Mouse (Mus musculus): ENCODE measurements around the gene Grb10. TPM values are rescaled to one million over a fixed set of nuclear protein-coding genes. Genes with fewer than 3 reads are reported as not detected.

Grb10 gene
- polyA plus RNA-seq, 1 experiment: 27.2 TPM

- H3K27ac ChIP-seq (ENCODE audit: insufficient read depth, low read length): no peak overlapping the region
- H3K4me3 ChIP-seq (ENCODE audit: insufficient read depth, low read length): no peak overlapping the region
- TF ChIP-seq POLR2A (IDR thresholded peaks at IDR 0.05; ENCODE audit: extremely low read depth, insufficient read depth, low read length) (no peak), CTCF (IDR thresholded peaks at IDR 0.05; ENCODE audit: extremely low read depth, insufficient read depth, low read length) (no peak)
- no peaks in the 10 kb centered on the region for H3K4me1 ChIP-seq (ENCODE audit: control insufficient read depth, insufficient read depth, low read length)
Measured at GRCm38 (mm10) chr11:11955783-11956182, 82.7 kb downstream of the Grb10 start.

DNA sequence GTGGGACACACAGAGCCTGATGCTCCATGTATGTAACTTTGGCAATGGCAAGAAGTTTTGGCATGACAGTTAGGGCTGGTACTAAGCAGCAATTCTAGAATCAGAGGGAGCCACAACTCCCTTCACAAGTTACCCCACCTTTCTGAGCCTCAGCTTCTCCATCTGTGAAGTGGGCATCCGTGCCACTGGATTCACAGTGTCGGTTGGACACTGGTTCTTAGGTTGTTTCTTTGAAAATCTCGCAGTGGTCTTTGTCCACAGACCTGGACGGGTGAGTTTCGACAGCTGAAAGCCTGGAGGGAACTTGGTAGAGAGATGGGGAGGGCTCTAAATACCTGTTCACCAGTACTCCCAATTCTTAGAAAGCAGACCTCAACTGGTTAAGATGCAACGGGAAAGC is 83.9 kb downstream of the Grb10 start:
- TF ChIP-seq CTCF (IDR thresholded peaks at IDR 0.05; ENCODE audit: extremely low read depth, insufficient read depth, low read length) (no peak), POLR2A (IDR thresholded peaks at IDR 0.05; ENCODE audit: extremely low read depth, insufficient read depth, low read length) (no peak)
- H3K27ac ChIP-seq (ENCODE audit: insufficient read depth, low read length): no peak overlapping the region
- no peak overlapping the region for H3K4me3 ChIP-seq (ENCODE audit: insufficient read depth, low read length)
- no peaks in the 10 kb centered on the region for H3K4me1 ChIP-seq (ENCODE audit: control insufficient read depth, insufficient read depth, low read length)

DNA sequence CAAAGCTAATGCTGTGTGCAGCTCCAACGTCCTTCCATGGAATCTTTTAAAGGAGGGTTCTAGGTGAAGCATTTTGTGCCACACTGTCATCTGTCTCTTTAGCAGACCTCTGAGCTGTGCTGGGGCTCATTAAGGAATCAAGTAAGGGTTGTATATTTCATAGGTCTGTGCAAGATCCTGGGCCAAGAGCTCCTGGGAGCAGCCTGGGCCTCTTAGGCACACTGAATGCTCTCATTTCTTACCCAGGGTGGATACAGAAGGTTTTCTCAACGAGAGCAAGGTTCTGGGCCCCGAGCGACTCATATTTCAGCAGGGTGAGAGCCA is 84.4 kb downstream of the Grb10 start:
- H3K4me3 ChIP-seq (ENCODE audit: insufficient read depth, low read length): no peak overlapping the region

GRCm38 (mm10) chr11:11953364-11954114 is 84.9 kb downstream of the Grb10 start:
- H3K4me3 ChIP-seq (ENCODE audit: insufficient read depth, low read length): no peak overlapping the region
- no peaks in the 10 kb centered on the region for H3K4me1 ChIP-seq (ENCODE audit: control insufficient read depth, insufficient read depth, low read length)
- no peak overlapping the region for H3K27ac ChIP-seq (ENCODE audit: insufficient read depth, low read length)
- no peak for TF ChIP-seq POLR2A (IDR thresholded peaks at IDR 0.05; ENCODE audit: extremely low read depth, insufficient read depth, low read length)
- no peak for TF ChIP-seq CTCF (IDR thresholded peaks at IDR 0.05; ENCODE audit: extremely low read depth, insufficient read depth, low read length)

More for the DNA sequence above, 84.4 kb downstream of the Grb10 start:
- no peaks in the 10 kb centered on the region for H3K4me1 ChIP-seq (ENCODE audit: control insufficient read depth, insufficient read depth, low read length)
- TF ChIP-seq POLR2A (IDR thresholded peaks at IDR 0.05; ENCODE audit: extremely low read depth, insufficient read depth, low read length): no peak
- TF ChIP-seq CTCF (IDR thresholded peaks at IDR 0.05; ENCODE audit: extremely low read depth, insufficient read depth, low read length): no peak
- no peak overlapping the region for H3K27ac ChIP-seq (ENCODE audit: insufficient read depth, low read length)

- TF ChIP-seq POLR2A (IDR thresholded peaks at IDR 0.05; ENCODE audit: extremely low read depth, insufficient read depth, low read length): no peak
- TF ChIP-seq CTCF (IDR thresholded peaks at IDR 0.05; ENCODE audit: extremely low read depth, insufficient read depth, low read length): no peak
- no peak overlapping the region for H3K27ac ChIP-seq (ENCODE audit: insufficient read depth, low read length)
- H3K4me1 ChIP-seq (ENCODE audit: control insufficient read depth, insufficient read depth, low read length): no peaks in the 10 kb centered on the region
- no peak overlapping the region for H3K4me3 ChIP-seq (ENCODE audit: insufficient read depth, low read length)
Measured at GRCm38 (mm10) chr11:11952569-11952968, 85.9 kb downstream of the Grb10 start.

DNA sequence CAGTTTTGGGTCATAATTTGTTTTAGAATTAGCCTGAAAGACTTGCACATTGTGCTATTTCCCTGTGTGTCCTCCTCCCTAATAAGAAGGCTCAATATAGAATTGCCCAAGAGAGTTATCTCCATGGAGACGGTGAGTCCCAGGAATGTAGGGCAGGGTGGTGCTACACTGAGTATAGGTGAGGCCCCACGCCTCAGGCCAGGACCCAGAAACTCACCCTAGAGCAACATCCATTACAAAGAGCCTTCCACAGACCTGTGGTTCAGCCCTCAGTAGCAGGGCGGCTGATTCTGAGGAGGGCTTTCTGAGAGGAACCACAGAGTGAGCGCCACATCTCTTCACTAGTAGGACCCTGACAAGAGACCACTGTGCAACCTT is 89.5 kb downstream of the Grb10 start:
- H3K4me3 ChIP-seq (ENCODE audit: insufficient read depth, low read length): no peak overlapping the region
- no peak for TF ChIP-seq CTCF (IDR thresholded peaks at IDR 0.05; ENCODE audit: extremely low read depth, insufficient read depth, low read length)
- TF ChIP-seq POLR2A (IDR thresholded peaks at IDR 0.05; ENCODE audit: extremely low read depth, insufficient read depth, low read length): no peak
- H3K27ac ChIP-seq (ENCODE audit: insufficient read depth, low read length): no peak overlapping the region
- no peaks in the 10 kb centered on the region for H3K4me1 ChIP-seq (ENCODE audit: control insufficient read depth, insufficient read depth, low read length)

DNA sequence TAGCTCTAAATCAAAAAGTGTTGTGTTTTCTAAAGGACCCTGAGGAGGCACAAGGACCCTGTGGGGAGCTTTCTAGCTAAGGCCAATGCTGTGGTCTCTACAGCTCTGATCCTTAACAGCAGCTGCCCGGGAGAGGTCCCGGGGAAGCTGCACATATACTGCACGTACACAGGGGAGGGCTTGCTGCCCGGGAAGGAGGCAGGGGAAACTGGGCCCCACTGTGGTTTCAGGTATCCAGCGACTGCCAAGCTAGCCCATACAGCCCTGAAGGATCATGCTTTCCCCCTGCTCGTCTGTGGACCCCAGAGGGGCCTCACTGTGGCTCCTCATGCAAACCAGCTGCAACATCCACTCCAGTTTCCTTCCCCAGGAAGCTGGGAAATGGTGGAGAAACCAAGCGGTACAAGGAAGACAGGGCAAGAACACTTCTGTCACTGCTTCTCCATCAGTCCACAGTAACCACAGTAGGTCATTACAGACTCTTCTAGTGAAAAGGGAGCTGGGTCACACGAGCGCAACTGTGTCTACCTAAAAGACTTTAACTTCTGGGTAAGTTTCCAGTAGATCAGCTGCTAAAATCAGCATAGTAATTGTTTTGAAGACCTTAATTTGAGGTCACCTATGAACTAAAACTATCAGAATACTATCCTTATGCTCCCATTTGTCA is 90.0 kb downstream of the Grb10 start:
- Histone ChIP-seq H3K4me3 (ENCODE audit: insufficient read depth, low read length) (no peak overlapping the region), H3K27ac (ENCODE audit: insufficient read depth, low read length) (no peak overlapping the region), H3K4me1 (ENCODE audit: control insufficient read depth, insufficient read depth, low read length) (no peaks in the 10 kb centered on the region)
- TF ChIP-seq CTCF (IDR thresholded peaks at IDR 0.05; ENCODE audit: extremely low read depth, insufficient read depth, low read length): no peak
- no peak for TF ChIP-seq POLR2A (IDR thresholded peaks at IDR 0.05; ENCODE audit: extremely low read depth, insufficient read depth, low read length)

DNA sequence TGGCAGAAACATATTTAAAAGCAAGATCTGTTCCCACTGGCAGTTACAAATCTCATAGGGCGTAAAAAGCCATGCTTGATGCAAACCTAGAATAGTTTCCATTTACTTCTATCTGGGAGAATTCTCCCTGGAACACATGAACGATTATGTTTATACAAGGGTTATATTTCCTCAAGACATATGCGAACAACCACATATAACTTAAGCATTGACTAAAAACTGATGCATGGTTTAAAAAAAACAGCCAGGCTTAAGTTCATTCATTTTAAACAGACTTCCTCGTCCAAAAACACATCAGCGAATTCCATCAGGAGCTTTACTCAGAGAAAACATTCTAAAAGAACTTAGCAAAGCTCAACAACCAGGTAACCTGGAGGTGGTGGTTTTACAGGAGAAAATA is 90.6 kb downstream of the Grb10 start:
- Histone ChIP-seq H3K4me1 (ENCODE audit: control insufficient read depth, insufficient read depth, low read length) (no peaks in the 10 kb centered on the region), H3K4me3 (ENCODE audit: insufficient read depth, low read length) (no peak overlapping the region), H3K27ac (ENCODE audit: insufficient read depth, low read length) (no peak overlapping the region)
- TF ChIP-seq CTCF (IDR thresholded peaks at IDR 0.05; ENCODE audit: extremely low read depth, insufficient read depth, low read length) (no peak), POLR2A (IDR thresholded peaks at IDR 0.05; ENCODE audit: extremely low read depth, insufficient read depth, low read length) (no peak)

GRCm38 (mm10) chr11:11945766-11946165 is 92.7 kb downstream of the Grb10 start:
- TF ChIP-seq CTCF (IDR thresholded peaks at IDR 0.05; ENCODE audit: extremely low read depth, insufficient read depth, low read length): no peak
- no peak for TF ChIP-seq POLR2A (IDR thresholded peaks at IDR 0.05; ENCODE audit: extremely low read depth, insufficient read depth, low read length)
- no peaks in the 10 kb centered on the region for H3K4me1 ChIP-seq (ENCODE audit: control insufficient read depth, insufficient read depth, low read length)
- H3K4me3 ChIP-seq (ENCODE audit: insufficient read depth, low read length): no peak overlapping the region
- no peak overlapping the region for H3K27ac ChIP-seq (ENCODE audit: insufficient read depth, low read length)

- TF ChIP-seq POLR2A (IDR thresholded peaks at IDR 0.05; ENCODE audit: extremely low read depth, insufficient read depth, low read length) (no peak), CTCF (IDR thresholded peaks at IDR 0.05; ENCODE audit: extremely low read depth, insufficient read depth, low read length) (no peak)
- H3K4me3 ChIP-seq (ENCODE audit: insufficient read depth, low read length): no peak overlapping the region
- no peak overlapping the region for H3K27ac ChIP-seq (ENCODE audit: insufficient read depth, low read length)
- H3K4me1 ChIP-seq (ENCODE audit: control insufficient read depth, insufficient read depth, low read length): no peaks in the 10 kb centered on the region
Measured at GRCm38 (mm10) chr11:11944814-11945213, 93.7 kb downstream of the Grb10 start.

Measured in cortical plate, adult 2 months (tissue).